Mouse (Mus musculus): Measurements from ENCODE around the gene Itpr2. TPM values are rescaled to one million over a fixed set of nuclear protein-coding genes. Genes with fewer than 3 reads are reported as not detected.

Itpr2 gene
- polyA plus RNA-seq, 1 experiment from 2014 or later, result 6.2 TPM

DNA sequence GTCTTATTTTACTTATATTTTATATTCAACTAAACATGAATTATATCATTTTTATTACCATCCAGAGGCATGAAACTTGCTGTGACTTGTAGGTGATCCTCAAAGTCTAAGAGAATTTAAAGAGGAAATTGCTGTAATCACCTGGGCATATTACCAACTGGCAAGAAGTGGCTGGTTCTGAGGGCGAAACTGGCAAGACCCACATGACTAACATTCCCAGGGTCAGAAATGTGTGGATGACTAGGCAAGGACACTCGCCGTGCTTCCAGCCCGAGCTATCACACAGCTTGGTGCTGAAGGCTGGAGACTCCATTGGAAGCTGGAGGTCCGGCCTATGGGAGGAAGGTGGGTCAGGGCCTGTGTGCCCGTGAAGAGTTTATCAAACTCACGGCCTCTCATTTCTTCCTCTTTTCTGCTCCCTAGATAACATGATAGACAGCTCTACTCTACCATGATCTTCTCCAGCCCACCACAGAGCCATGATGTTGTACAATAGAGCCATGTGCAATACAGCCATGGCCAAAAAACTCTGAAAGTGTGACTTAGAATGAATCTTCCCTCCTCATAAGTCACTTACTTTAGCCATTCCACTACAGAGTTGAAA is 306.1 kb downstream of the Itpr2 start:
- Histone ChIP-seq H3K27ac (no peak overlapping the region), H3K27me3 (ENCODE audit: control insufficient read depth, insufficient read depth, low read length) (no peaks in the 10 kb centered on the region), H3K9ac (no peak overlapping the region), H3K9me3 (ENCODE audit: control insufficient read depth, low read length) (no peaks in the 10 kb centered on the region), H3K36me3 (replicated peaks; ENCODE audit: control insufficient read depth, insufficient read depth) (no peaks in the 10 kb centered on the region), H3K4me3 (replicated peaks; ENCODE audit: low read length) (no peak overlapping the region), H3K4me2 (replicated peaks) (no peak overlapping the region), H3K4me1 (replicated peaks; ENCODE audit: control insufficient read depth, insufficient read depth, low read length) (no peaks in the 10 kb centered on the region)
- WGBS, result 92% methylated on average over 7 of the region's 7 CpGs
- ATAC-seq (ENCODE audit: low FRiP score) (no peak), DNase-seq (ENCODE audit: low spot score) (no peak)

DNA sequence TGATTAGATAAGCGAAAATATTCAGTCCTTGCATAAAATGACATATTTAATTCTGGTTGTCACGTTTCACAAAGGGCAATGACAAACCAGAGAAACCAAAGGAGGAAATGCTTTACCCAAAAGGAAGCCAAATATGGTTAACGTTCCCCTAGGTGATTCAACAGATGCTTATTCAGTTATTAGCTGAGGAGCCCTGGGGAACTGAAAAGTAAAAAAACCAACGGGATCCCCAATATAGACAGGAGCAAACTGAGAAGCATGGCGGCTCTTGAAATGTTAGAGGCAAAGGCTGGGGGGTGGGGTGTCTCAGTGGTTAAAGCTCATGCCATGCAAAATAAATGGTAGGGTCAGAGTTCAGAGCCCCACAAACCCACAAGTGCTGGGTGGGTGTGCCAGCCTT is 310.1 kb downstream of the Itpr2 start:
- no peaks in the 10 kb centered on the region for H3K4me1 ChIP-seq (replicated peaks; ENCODE audit: control insufficient read depth, insufficient read depth, low read length)
- H3K4me3 ChIP-seq (replicated peaks; ENCODE audit: low read length), result no peak overlapping the region
- DNase-seq (ENCODE audit: low spot score) (no peak), ATAC-seq (ENCODE audit: low FRiP score) (no peak)
- H3K27ac ChIP-seq, result no peak overlapping the region
- no peak overlapping the region for H3K4me2 ChIP-seq (replicated peaks)
- H3K36me3 ChIP-seq (replicated peaks; ENCODE audit: control insufficient read depth, insufficient read depth), result no peaks in the 10 kb centered on the region
- no peaks in the 10 kb centered on the region for H3K9me3 ChIP-seq (ENCODE audit: control insufficient read depth, low read length)
- H3K27me3 ChIP-seq (ENCODE audit: control insufficient read depth, insufficient read depth, low read length), result no peaks in the 10 kb centered on the region
- no peak overlapping the region for H3K9ac ChIP-seq
- WGBS, result 84% methylated on average over 5 of the region's 5 CpGs

DNA sequence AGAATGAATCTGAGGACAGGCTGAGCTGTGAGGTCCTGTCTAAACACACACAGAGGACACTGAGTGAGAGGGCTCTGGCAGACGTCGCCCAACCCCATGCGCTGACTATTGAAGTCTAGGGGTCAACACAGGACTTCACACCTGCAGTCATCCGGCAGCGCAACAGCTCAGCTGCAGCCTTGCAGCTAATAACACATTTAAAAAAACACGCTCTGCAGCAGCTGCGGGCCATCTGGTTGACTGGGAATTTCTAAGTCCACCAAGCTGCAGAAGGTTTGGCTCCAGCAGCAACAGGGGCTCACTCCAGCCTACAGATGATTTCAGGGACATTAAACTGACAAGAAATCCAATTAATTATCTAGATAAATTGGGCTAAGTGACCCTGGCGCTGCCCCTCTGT is 312.0 kb downstream of the Itpr2 start:
- H3K27ac ChIP-seq, result no peak overlapping the region
- no peak overlapping the region for H3K9ac ChIP-seq
- no peak for DNase-seq (ENCODE audit: low spot score)
- ATAC-seq (ENCODE audit: low FRiP score), result no peak
- 67% methylated on average over 8 of the region's 8 CpGs for WGBS
- no peaks in the 10 kb centered on the region for H3K36me3 ChIP-seq (replicated peaks; ENCODE audit: control insufficient read depth, insufficient read depth)
- H3K4me1 ChIP-seq (replicated peaks; ENCODE audit: control insufficient read depth, insufficient read depth, low read length), result no peaks in the 10 kb centered on the region
- no peak overlapping the region for H3K4me3 ChIP-seq (replicated peaks; ENCODE audit: low read length)
- no peak overlapping the region for H3K4me2 ChIP-seq (replicated peaks)
- H3K27me3 ChIP-seq (ENCODE audit: control insufficient read depth, insufficient read depth, low read length), result no peaks in the 10 kb centered on the region
- H3K9me3 ChIP-seq (ENCODE audit: control insufficient read depth, low read length), result no peaks in the 10 kb centered on the region

DNA sequence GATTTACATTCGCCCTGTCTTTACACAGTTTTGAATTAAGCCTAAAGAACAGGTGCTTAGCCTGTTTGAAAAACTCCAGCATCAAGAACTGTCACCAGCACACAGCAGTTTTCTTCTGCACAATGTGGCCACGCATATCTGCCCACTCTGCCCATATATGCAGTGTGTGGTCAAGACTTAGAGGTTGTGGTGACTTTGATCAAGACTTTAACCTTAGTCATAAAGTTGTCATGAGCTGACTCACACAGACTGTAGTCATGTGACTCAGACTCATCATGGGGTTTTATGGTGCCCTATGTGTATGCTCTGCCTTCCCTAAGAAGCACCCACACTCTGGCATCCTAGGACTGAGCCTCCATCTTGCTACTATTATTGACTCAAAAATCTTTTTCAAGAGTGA is 316.5 kb downstream of the Itpr2 start:
- Histone ChIP-seq H3K36me3 (replicated peaks; ENCODE audit: control insufficient read depth, insufficient read depth) (no peaks in the 10 kb centered on the region), H3K9ac (no peak overlapping the region), H3K27ac (no peak overlapping the region), H3K4me1 (replicated peaks; ENCODE audit: control insufficient read depth, insufficient read depth, low read length) (no peaks in the 10 kb centered on the region), H3K4me2 (replicated peaks) (no peak overlapping the region), H3K4me3 (replicated peaks; ENCODE audit: low read length) (no peak overlapping the region), H3K9me3 (ENCODE audit: control insufficient read depth, low read length) (no peaks in the 10 kb centered on the region), H3K27me3 (ENCODE audit: control insufficient read depth, insufficient read depth, low read length) (no peaks in the 10 kb centered on the region)
- 95% methylated on average over 2 of the region's 2 CpGs for WGBS
- ATAC-seq (ENCODE audit: low FRiP score) (no peak), DNase-seq (ENCODE audit: low spot score) (no peak)

DNA sequence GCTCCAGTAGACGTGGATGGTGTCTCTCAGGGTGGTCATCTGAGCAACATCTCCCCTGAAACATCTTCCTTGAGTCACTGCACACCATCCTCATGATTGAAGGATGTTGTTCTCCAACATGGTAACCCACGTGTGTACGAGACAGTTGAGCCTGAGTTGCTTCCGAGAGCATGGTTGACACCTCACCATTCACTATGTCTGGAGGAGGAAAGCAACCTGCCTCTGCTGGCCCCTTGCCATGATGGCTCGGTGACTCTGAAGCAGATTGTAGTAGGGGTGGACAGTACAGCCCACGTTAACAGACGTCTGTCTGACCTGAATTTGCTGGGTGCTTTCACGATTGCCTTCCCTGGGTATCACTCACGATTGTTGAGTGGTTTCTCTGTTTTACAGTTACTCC is 317.3 kb downstream of the Itpr2 start:
- Histone ChIP-seq H3K9me3 (ENCODE audit: control insufficient read depth, low read length) (no peaks in the 10 kb centered on the region), H3K9ac (no peak overlapping the region), H3K4me3 (replicated peaks; ENCODE audit: low read length) (no peak overlapping the region), H3K36me3 (replicated peaks; ENCODE audit: control insufficient read depth, insufficient read depth) (no peaks in the 10 kb centered on the region), H3K4me1 (replicated peaks; ENCODE audit: control insufficient read depth, insufficient read depth, low read length) (no peaks in the 10 kb centered on the region), H3K4me2 (replicated peaks) (no peak overlapping the region), H3K27me3 (ENCODE audit: control insufficient read depth, insufficient read depth, low read length) (no peaks in the 10 kb centered on the region), H3K27ac (no peak overlapping the region)
- ATAC-seq (ENCODE audit: low FRiP score) (no peak), DNase-seq (ENCODE audit: low spot score) (no peak)
- WGBS, result 89% methylated on average over 9 of the region's 9 CpGs

DNA sequence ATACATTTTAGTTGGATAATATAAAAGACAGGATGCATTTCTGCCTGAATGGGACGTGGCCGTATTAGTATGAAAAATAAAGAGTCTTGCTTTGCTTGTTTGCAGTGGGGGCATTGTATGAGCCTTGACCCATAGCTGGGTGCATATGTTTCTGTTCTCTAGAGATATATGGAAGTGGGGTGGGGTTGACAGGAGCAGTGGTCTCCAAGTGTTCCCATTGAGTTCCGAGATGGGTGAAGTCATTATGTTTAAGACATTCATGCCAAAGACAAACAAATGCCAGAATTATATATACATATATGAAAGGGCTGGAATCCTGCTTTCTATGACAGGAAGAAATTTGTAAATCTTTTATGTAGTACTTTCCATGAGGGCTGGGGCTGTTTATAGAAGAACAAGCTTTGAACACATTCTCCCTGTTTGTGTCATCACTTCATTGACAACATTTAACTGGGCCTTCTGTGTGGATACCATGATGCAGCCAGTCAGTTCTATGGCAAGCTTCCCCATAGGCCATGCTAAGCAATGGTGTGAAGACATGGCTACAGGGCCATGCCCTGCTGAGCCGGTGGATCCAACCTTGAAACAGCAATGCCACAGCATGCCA is 327.3 kb downstream of the Itpr2 start:
- Histone ChIP-seq H3K9ac (no peak overlapping the region), H3K4me1 (replicated peaks; ENCODE audit: control insufficient read depth, insufficient read depth, low read length) (no peaks in the 10 kb centered on the region), H3K4me2 (replicated peaks) (no peak overlapping the region), H3K36me3 (replicated peaks; ENCODE audit: control insufficient read depth, insufficient read depth) (no peaks in the 10 kb centered on the region), H3K4me3 (replicated peaks; ENCODE audit: low read length) (no peak overlapping the region), H3K27ac (no peak overlapping the region), H3K27me3 (ENCODE audit: control insufficient read depth, insufficient read depth, low read length) (no peaks in the 10 kb centered on the region), H3K9me3 (ENCODE audit: control insufficient read depth, low read length) (no peaks in the 10 kb centered on the region)
- no peak for ATAC-seq (ENCODE audit: low FRiP score)
- WGBS, result 94% methylated on average over 4 of the region's 4 CpGs
- DNase-seq (ENCODE audit: low spot score), result no peak

DNA sequence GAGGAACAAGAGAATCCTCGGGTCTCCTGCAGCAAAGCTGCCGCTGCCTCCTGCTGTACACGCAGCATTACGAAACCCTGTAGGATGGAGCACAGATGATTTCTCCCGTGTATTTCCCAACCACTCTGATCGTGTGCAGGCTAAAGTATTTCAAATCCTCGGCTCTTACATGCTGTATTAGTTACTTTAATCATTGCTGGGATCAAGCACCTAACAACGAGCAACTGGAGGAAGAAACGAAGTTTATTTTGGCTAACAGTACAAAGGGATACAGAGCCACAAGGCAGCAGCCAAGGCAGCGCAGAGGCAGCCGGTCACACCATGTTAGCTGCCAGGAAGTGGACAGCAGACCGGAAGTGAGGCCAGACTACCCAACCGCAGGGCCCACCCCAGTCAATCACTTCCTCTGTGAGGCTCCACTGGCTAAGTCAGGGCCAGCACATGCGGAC is 331.4 kb downstream of the Itpr2 start:
- Histone ChIP-seq H3K4me1 (replicated peaks; ENCODE audit: control insufficient read depth, insufficient read depth, low read length) (no peaks in the 10 kb centered on the region), H3K4me3 (replicated peaks; ENCODE audit: low read length) (no peak overlapping the region), H3K27me3 (ENCODE audit: control insufficient read depth, insufficient read depth, low read length) (no peaks in the 10 kb centered on the region), H3K4me2 (replicated peaks) (no peak overlapping the region), H3K9ac (no peak overlapping the region), H3K9me3 (ENCODE audit: control insufficient read depth, low read length) (no peaks in the 10 kb centered on the region), H3K27ac (no peak overlapping the region), H3K36me3 (replicated peaks; ENCODE audit: control insufficient read depth, insufficient read depth) (no peaks in the 10 kb centered on the region)
- WGBS, result 80% methylated on average over 14 of the region's 14 CpGs
- DNase-seq (ENCODE audit: low spot score) (no peak), ATAC-seq (ENCODE audit: low FRiP score) (no peak)

DNA sequence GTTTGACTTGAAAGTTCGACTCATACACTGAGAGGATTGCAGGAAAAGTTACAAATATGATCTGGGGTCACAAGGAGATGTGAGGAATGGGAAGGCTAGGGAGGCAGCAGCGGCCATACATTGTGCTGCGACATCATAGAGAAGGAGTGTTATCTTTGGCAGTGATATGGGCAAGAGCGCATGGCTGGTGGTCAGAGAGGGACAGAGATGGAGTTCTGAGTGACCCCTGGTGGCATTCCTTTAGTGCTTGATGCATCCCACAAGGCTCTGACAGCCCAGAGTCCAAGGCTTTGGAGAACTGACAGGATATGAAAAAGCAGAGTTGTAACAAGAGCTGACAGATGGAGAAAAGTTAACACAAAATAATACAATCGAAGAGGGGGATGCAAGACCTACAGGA is 334.8 kb downstream of the Itpr2 start:
- DNase-seq (ENCODE audit: low spot score) (no peak), ATAC-seq (ENCODE audit: low FRiP score) (no peak)
- Histone ChIP-seq H3K4me1 (replicated peaks; ENCODE audit: control insufficient read depth, insufficient read depth, low read length) (no peaks in the 10 kb centered on the region), H3K36me3 (replicated peaks; ENCODE audit: control insufficient read depth, insufficient read depth) (no peaks in the 10 kb centered on the region), H3K9ac (no peak overlapping the region), H3K4me3 (replicated peaks; ENCODE audit: low read length) (no peak overlapping the region), H3K27ac (no peak overlapping the region), H3K4me2 (replicated peaks) (no peak overlapping the region), H3K9me3 (ENCODE audit: control insufficient read depth, low read length) (no peaks in the 10 kb centered on the region), H3K27me3 (ENCODE audit: control insufficient read depth, insufficient read depth, low read length) (no peaks in the 10 kb centered on the region)
- WGBS, result 90% methylated on average over 5 of the region's 5 CpGs

DNA sequence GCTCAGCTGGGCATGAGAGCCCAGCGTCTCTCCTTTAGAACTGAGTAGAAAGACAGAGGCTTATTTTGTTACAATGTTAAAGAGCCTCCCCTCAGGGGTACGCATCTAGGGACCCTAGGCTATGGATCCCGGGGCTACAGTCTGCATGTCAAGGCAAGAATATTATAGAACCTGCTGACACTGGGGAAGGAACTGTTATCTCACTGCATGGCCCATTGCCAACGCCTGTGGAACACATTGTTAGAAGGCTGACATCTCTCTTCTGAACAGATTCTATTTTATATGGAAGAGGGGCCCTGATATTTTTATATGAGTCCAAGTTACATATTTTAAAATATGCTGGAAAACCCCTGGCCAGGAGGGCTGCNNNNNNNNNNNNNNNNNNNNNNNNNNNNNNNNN is 342.4 kb downstream of the Itpr2 start:
- no peaks in the 10 kb centered on the region for H3K27me3 ChIP-seq (ENCODE audit: control insufficient read depth, insufficient read depth, low read length)
- DNase-seq (ENCODE audit: low spot score) (no peak), ATAC-seq (ENCODE audit: low FRiP score) (no peak)
- H3K9ac ChIP-seq, result no peak overlapping the region
- WGBS, result 62% methylated on average over 4 of the region's 4 CpGs
- H3K4me2 ChIP-seq (replicated peaks), result no peak overlapping the region
- H3K36me3 ChIP-seq (replicated peaks; ENCODE audit: control insufficient read depth, insufficient read depth), result no peaks in the 10 kb centered on the region
- no peak overlapping the region for H3K4me3 ChIP-seq (replicated peaks; ENCODE audit: low read length)
- H3K27ac ChIP-seq, result no peak overlapping the region
- no peaks in the 10 kb centered on the region for H3K4me1 ChIP-seq (replicated peaks; ENCODE audit: control insufficient read depth, insufficient read depth, low read length)
- no peaks in the 10 kb centered on the region for H3K9me3 ChIP-seq (ENCODE audit: control insufficient read depth, low read length)

DNA sequence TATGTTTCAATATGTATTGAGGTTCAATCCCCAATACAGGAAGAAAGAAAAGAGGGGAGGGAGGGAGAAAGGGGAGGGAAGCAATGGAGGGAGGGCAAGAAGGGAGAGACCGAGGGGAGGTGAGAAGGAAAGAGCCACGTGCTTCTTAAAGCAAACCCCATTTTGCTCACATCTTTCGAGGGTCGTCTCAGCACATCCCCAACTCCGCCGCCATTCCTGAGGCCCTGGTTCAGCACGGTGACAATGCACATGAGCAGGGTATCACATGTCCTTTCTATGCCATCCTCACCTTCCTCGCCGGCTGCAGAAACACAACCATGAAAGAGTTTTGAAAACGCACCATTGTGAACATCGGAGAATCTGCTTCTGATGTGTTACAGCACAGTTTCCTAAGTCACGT is 343.3 kb downstream of the Itpr2 start:
- WGBS, result 93% methylated on average over 12 of the region's 12 CpGs
- no peaks in the 10 kb centered on the region for H3K27me3 ChIP-seq (ENCODE audit: control insufficient read depth, insufficient read depth, low read length)
- DNase-seq (ENCODE audit: low spot score) (no peak), ATAC-seq (ENCODE audit: low FRiP score) (no peak)
- no peaks in the 10 kb centered on the region for H3K9me3 ChIP-seq (ENCODE audit: control insufficient read depth, low read length)
- no peak overlapping the region for H3K27ac ChIP-seq
- H3K9ac ChIP-seq, result no peak overlapping the region
- no peaks in the 10 kb centered on the region for H3K36me3 ChIP-seq (replicated peaks; ENCODE audit: control insufficient read depth, insufficient read depth)
- no peak overlapping the region for H3K4me2 ChIP-seq (replicated peaks)
- no peak overlapping the region for H3K4me3 ChIP-seq (replicated peaks; ENCODE audit: low read length)
- H3K4me1 ChIP-seq (replicated peaks; ENCODE audit: control insufficient read depth, insufficient read depth, low read length), result no peaks in the 10 kb centered on the region

All from hindbrain, embryonic 14.5 days (tissue).